Mouse (Mus musculus) testis, adult 2 months (tissue): ENCODE measurements at regions not wholly inside any gene's neighbourhood (a gene's known extent, or its start where the extent isn't known, plus 50 kb on each side); places are given as distances from the start of the nearest gene placed in this dataset.

Source experiments
- CTCF ChIP-seq: fragments of 200-500 bp; IDR thresholded peaks from 2 replicates; pipeline ENCODE4 v1.5.1; 2012; ENCODE audit warnings: low read depth, mild to moderate bottlenecking, inconsistent platforms, low read length, moderate library complexity; ENCODE audit not compliant: control insufficient read depth, insufficient read depth, insufficient replicate concordance
- POLR2A ChIP-seq: fragments of 200-500 bp; IDR thresholded peaks from 2 replicates; pipeline ENCODE4 v1.6.1; 2012; ENCODE audit warnings: low read depth, mild to moderate bottlenecking, inconsistent platforms, low read length, moderate library complexity; ENCODE audit not compliant: control insufficient read depth

- TF ChIP-seq CTCF = no peak
- no peak for TF ChIP-seq POLR2A
Measured at GRCm38 (mm10) chr6:5621582-5621981, 103.9 kb upstream of the Dync1i1 start.
